Mouse (Mus musculus) limb, embryonic 13.5 days (tissue): ENCODE data around the gene Taf4. TPM values are rescaled to one million over a fixed set of nuclear protein-coding genes. Genes with fewer than 3 reads are reported as not detected.

Experiments used
- ATAC-seq: fragments of 200-750 bp; cut with Nextera tagmentation; 2 replicates; pipeline ENCODE4 v1.8.0; 2017; ENCODE audit warnings: low read depth, moderate number of reproducible peaks, moderate TSS enrichment; ENCODE audit not compliant: low FRiP score
- H3K27ac ChIP-seq: fragments of 300-500 bp; sonication (generic); 2 replicates; pipeline ENCODE4 v1.5.1; 2015; ENCODE audit warnings: inconsistent platforms, mild to moderate bottlenecking, moderate library complexity
- H3K27me3 ChIP-seq: fragments of 300-500 bp; sonication (generic); 2 replicates; pipeline ENCODE4 v1.6.1; 2015; ENCODE audit warnings: mild to moderate bottlenecking, inconsistent platforms
- H3K36me3 ChIP-seq: fragments of 300-500 bp; sonication (generic); 2 replicates; pipeline ENCODE4 v1.6.1; 2015; ENCODE audit warnings: inconsistent platforms, mild to moderate bottlenecking, moderate library complexity
- H3K4me1 ChIP-seq: fragments of 300-500 bp; sonication (generic); 2 replicates; pipeline ENCODE4 v1.6.1; 2015; ENCODE audit warnings: inconsistent platforms
- H3K4me2 ChIP-seq: fragments of 300-500 bp; sonication (generic); replicated peaks from 2 replicates; pipeline ENCODE4 v1.6.1; 2015; ENCODE audit warnings: inconsistent platforms, mild to moderate bottlenecking, moderate library complexity
- H3K4me3 ChIP-seq: fragments of 300-500 bp; sonication (generic); 2 replicates; pipeline ENCODE4 v1.5.1; 2015; ENCODE audit warnings: moderate library complexity, mild to moderate bottlenecking, inconsistent platforms
- H3K9ac ChIP-seq: fragments of 300-500 bp; sonication (generic); 2 replicates; pipeline ENCODE4 v1.6.1; 2015; ENCODE audit warnings: mild to moderate bottlenecking, inconsistent platforms
- H3K9me3 ChIP-seq: fragments of 300-500 bp; sonication (generic); 2 replicates; pipeline ENCODE4 v1.6.1; 2016; ENCODE audit warnings: inconsistent platforms
- WGBS: fragments of 180-500 bp; shearing (Covaris S2); methylation state at CpG from one replicate; pipeline ENCODE4 v1.1.7; 2015; 5-methylcytosine and 5-hydroxymethylcytosine counted together
- polyA plus RNA-seq: library from polyadenylated mRNA; unstranded; fragments of >200 nt; fragmentation: Nextera tagmentation; extraction: Ambion mirVana; gene quantifications from 2 replicates; pipeline ENCODE4 v1.2.1, GENCODE M21; 2015

The Taf4 gene
- polyA plus RNA-seq, 1 experiment from 2014 or later, result 2.7 TPM

DNA sequence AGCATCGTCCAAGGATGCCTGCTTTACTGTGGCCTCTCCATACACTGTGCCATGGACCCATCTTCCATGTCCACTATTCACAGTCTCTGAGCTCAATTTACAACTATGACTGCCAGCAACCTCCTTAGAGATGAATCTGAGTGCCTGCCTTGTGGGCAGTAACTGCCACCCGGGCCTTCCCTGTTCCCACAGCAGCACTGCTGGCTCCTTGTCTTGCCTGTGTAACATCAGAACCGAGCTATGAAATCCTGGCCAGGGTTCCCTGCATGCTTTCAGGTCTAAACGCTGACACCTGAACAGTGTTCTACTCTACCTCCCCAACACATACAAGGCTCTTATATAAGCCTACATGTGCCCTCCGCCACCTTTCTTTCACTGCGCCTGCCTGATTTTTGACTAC lies 16.1 kb downstream of the Taf4 start:
- ATAC-seq, result no peak
- Histone ChIP-seq H3K9me3 (no peaks in the 10 kb centered on the region), H3K27me3 (no peaks in the 10 kb centered on the region), H3K4me2 (no peak overlapping the region), H3K9ac (no peak overlapping the region), H3K4me1 (peaks cover 30% of the 10 kb centered on the region), H3K27ac (no peak overlapping the region), H3K4me3 (no peak overlapping the region), H3K36me3 (no peaks in the 10 kb centered on the region)
- WGBS, result 81% methylated on average over 6 of the region's 6 CpGs

DNA sequence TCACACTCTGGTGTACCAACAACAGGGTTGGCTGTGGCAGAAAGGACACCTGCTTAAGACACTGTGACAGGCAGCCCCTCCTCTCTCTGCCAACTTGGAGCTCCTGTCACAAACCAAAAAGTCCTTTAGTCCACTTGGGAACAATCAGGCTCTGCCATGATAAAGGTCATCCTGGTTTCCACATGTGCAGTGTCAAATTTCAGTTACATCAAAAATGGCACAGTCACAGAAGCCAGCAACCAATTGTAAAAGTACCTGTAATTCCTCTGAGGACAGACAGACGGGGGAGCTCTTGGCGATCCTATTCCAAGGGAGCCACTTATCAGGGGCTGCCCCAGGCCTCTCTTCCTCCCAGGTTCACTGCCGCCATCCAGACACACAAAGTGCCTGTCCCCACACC lies 17.1 kb downstream of the Taf4 start:
- H3K4me3 ChIP-seq, result no peak overlapping the region
- peaks cover 26% of the 10 kb centered on the region for H3K4me1 ChIP-seq
- H3K27ac ChIP-seq, result no peak overlapping the region
- ATAC-seq, result no peak
- H3K27me3 ChIP-seq, result no peaks in the 10 kb centered on the region
- H3K9ac ChIP-seq, result no peak overlapping the region; the same call in 1 of the 2 replicates
- no peaks in the 10 kb centered on the region for H3K9me3 ChIP-seq
- H3K4me2 ChIP-seq, result no peak overlapping the region
- H3K36me3 ChIP-seq, result no peaks in the 10 kb centered on the region
- 11% methylated on average over 3 of the region's 3 CpGs for WGBS

GRCm38 (mm10) chr2:179951542-179952524 lies 24.6 kb downstream of the Taf4 start:
- no peak for ATAC-seq
- Histone ChIP-seq H3K4me3 (no peak overlapping the region), H3K4me2 (no peak overlapping the region), H3K9ac (no peak overlapping the region), H3K36me3 (no peaks in the 10 kb centered on the region), H3K9me3 (no peaks in the 10 kb centered on the region), H3K27me3 (no peaks in the 10 kb centered on the region), H3K4me1 (0 out of 2 replicates have a peak, but pooled peaks cover 12% of the 10 kb centered on the region), H3K27ac (no peak overlapping the region)
- WGBS, result 81% methylated on average over 14 of the region's 14 CpGs

DNA sequence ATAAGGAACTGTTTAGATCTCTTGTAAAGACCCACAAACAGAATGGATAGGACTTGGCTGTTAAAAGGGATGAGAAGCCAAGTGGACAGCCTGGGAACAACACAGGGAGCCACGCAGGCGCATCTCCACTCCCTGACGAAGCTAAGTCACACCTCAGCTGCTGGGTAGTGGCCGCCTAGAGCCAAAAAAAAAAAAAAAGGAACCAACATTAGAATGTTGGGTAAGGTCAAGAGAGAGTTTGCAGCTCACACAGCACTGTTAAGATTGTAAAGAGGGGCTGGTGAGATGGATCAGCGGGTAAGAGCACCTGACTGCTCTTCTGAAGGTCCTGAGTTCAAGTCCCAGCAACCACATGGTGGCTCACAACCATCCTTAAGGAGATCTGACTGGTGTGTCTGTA lies 27.6 kb downstream of the Taf4 start:
- 85% methylated on average over 5 of the region's 5 CpGs for WGBS

GRCm38 (mm10) chr2:179947607-179948006 lies 28.8 kb downstream of the Taf4 start:
- Histone ChIP-seq H3K36me3 (no peaks in the 10 kb centered on the region), H3K4me3 (no peak overlapping the region), H3K9me3 (no peaks in the 10 kb centered on the region), H3K4me2 (no peak overlapping the region), H3K4me1 (peaks cover 26% of the 10 kb centered on the region), H3K27ac (no peak overlapping the region), H3K27me3 (no peaks in the 10 kb centered on the region), H3K9ac (no peak overlapping the region)
- WGBS, result 68% methylated on average over 5 of the region's 5 CpGs
- ATAC-seq, result no peak

More for the DNA sequence above, 27.6 kb downstream of the Taf4 start:
- peaks cover 27% of the 10 kb centered on the region for H3K4me1 ChIP-seq
- no peaks in the 10 kb centered on the region for H3K27me3 ChIP-seq
- no peak overlapping the region for H3K9ac ChIP-seq
- no peaks in the 10 kb centered on the region for H3K36me3 ChIP-seq
- no peak for ATAC-seq
- no peak overlapping the region for H3K27ac ChIP-seq
- no peaks in the 10 kb centered on the region for H3K9me3 ChIP-seq
- no peak overlapping the region for H3K4me3 ChIP-seq
- H3K4me2 ChIP-seq, result no peak overlapping the region

DNA sequence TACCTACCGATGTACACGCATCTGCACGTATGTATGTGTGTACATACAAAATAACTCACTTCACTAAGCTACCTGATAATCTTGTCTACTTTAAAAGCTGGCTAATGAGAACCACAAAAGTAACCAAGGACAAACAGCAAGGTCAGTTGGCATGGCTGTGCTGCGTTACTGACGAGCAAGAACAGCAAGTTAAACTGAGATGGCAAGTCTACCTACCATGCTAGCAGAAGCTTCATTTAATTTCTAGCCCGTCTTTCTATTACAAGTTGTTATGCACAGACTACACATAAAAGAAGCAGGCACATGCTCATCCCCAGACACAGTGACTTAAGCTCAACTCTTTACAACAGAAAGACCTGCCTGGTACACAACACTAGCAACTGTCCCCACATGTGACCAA lies 29.9 kb downstream of the Taf4 start:
- Histone ChIP-seq H3K9ac (no peak overlapping the region), H3K4me1 (peaks cover 22% of the 10 kb centered on the region), H3K4me2 (no peak overlapping the region), H3K9me3 (no peaks in the 10 kb centered on the region), H3K4me3 (no peak overlapping the region), H3K27me3 (no peaks in the 10 kb centered on the region), H3K27ac (no peak overlapping the region), H3K36me3 (no peaks in the 10 kb centered on the region)
- 88% methylated on average over 6 of the region's 6 CpGs for WGBS
- ATAC-seq, result no peak

GRCm38 (mm10) chr2:179945051-179945450 lies 31.4 kb downstream of the Taf4 start:
- Histone ChIP-seq H3K9me3 (no peaks in the 10 kb centered on the region), H3K9ac (no peak overlapping the region), H3K27me3 (no peaks in the 10 kb centered on the region), H3K36me3 (no peaks in the 10 kb centered on the region), H3K4me2 (no peak overlapping the region), H3K4me3 (no peak overlapping the region), H3K4me1 (peaks cover 22% of the 10 kb centered on the region), H3K27ac (no peak overlapping the region)
- WGBS, result 57% methylated on average over 4 of the region's 4 CpGs
- ATAC-seq, result no peak

- Histone ChIP-seq H3K4me3 (no peak overlapping the region), H3K27me3 (no peaks in the 10 kb centered on the region), H3K9me3 (no peaks in the 10 kb centered on the region), H3K4me1 (peaks cover 17% of the 10 kb centered on the region), H3K36me3 (no peaks in the 10 kb centered on the region), H3K9ac (no peak overlapping the region), H3K27ac (no peak overlapping the region), H3K4me2 (no peak overlapping the region)
- ATAC-seq, result no peak
- WGBS, result 84% methylated on average over 1 of the region's 1 CpGs
Measured at GRCm38 (mm10) chr2:179941696-179942095, 34.8 kb downstream of the Taf4 start.

DNA sequence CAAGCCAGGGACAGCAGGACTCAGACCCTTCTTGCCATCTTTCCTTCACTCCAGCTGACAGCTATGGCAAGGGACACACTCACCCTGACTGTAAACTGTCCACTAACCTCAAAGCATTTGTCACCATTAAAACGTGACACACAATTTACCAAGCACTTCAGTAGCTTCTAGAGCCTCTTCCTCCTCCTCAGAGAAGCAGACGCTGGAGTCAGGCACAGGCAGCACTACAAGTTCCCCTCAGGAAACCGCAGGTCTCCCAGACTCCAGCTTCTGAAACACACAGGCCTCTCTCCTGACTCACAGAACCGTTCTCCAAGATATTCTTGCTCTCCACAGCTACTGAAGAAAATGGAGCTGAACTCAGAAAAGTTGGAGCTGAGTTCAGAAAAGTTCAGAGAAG lies 39.4 kb downstream of the Taf4 start:
- 75% methylated on average over 4 of the region's 4 CpGs for WGBS
- no peaks in the 10 kb centered on the region for H3K9me3 ChIP-seq
- ATAC-seq, result no peak
- no peak overlapping the region for H3K9ac ChIP-seq
- no peaks in the 10 kb centered on the region for H3K27me3 ChIP-seq
- peaks cover 26% of the 10 kb centered on the region for H3K36me3 ChIP-seq
- H3K4me2 ChIP-seq, result no peak overlapping the region
- no peak overlapping the region for H3K27ac ChIP-seq
- H3K4me3 ChIP-seq, result no peak overlapping the region
- H3K4me1 ChIP-seq, result no peaks in the 10 kb centered on the region

GRCm38 (mm10) chr2:179934165-179934564 lies 42.3 kb downstream of the Taf4 start:
- ATAC-seq, result no peak
- WGBS, result 79% methylated on average over 3 of the region's 3 CpGs
- H3K27me3 ChIP-seq, result no peaks in the 10 kb centered on the region
- peaks cover 54% of the 10 kb centered on the region for H3K36me3 ChIP-seq
- H3K27ac ChIP-seq, result no peak overlapping the region
- H3K9ac ChIP-seq, result no peak overlapping the region
- H3K4me3 ChIP-seq, result no peak overlapping the region
- H3K9me3 ChIP-seq, result no peaks in the 10 kb centered on the region
- H3K4me2 ChIP-seq, result no peak overlapping the region
- no peaks in the 10 kb centered on the region for H3K4me1 ChIP-seq

GRCm38 (mm10) chr2:179931741-179932140 lies 44.7 kb downstream of the Taf4 start:
- H3K9ac ChIP-seq, result no peak overlapping the region
- no peak overlapping the region for H3K4me3 ChIP-seq
- 90% methylated on average over 16 of the region's 16 CpGs for WGBS
- no peak overlapping the region for H3K27ac ChIP-seq
- no peaks in the 10 kb centered on the region for H3K9me3 ChIP-seq
- ATAC-seq, result no peak
- no peaks in the 10 kb centered on the region for H3K27me3 ChIP-seq
- H3K4me2 ChIP-seq, result no peak overlapping the region
- 0 out of 2 replicates have a peak, but pooled peaks cover 7% of the 10 kb centered on the region for H3K4me1 ChIP-seq
- H3K36me3 ChIP-seq, result peaks cover 73% of the 10 kb centered on the region

DNA sequence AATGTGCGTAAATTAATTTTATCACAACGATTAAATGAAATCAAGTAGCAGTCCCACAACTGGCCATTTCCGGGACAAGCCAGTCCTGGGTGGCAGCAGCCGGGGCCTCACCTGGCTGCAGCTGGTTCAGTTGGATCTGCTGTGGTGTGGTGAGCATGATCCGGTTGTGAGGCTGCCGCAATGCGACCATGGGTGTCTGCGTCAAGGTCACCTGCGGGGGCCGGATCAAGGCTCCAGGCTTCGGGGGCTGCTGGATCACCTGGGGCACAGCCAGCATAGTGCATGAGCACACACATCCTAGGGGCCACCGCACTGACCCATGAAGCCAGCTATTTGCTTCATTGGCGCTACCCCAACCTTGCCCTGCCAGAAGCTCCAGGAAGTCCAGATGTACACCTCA lies 47.3 kb downstream of the Taf4 start:
- Histone ChIP-seq H3K36me3 (peaks cover 89% of the 10 kb centered on the region), H3K4me3 (no peak overlapping the region), H3K9ac (no peak overlapping the region), H3K27me3 (no peaks in the 10 kb centered on the region), H3K9me3 (no peaks in the 10 kb centered on the region), H3K4me1 (0 out of 2 replicates have a peak, but pooled peaks cover 7% of the 10 kb centered on the region), H3K4me2 (no peak overlapping the region), H3K27ac (0 out of 2 replicates have a peak overlapping the region, but pooled peaks have one; percentile 22)
- 0 out of 2 replicates have a peak, but pooled peaks have one; percentile 30 for ATAC-seq
- WGBS, result 90% methylated on average over 13 of the region's 13 CpGs
